Mouse (Mus musculus): ENCODE data around the gene Myrip.

DNA sequence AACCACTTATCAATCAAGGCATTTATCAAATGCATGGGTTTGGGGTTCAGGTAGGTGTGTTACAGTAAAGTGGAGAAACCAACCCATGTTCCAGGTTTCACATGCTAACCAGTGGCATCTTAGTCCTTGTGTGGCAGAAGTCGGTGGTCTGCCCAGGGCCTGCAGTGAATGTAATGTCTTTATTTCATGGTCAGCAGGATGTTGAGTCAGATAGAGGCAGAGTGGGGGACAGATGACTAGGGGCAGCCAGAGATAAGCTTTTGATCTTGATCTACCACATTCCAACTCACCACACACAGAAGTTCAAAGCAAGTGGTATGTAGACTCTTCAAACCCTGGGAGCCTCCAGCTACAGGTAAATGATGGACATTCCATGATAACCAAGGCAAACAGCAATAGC lies 219.8 kb downstream of the Myrip start:
- TF ChIP-seq CHD2 (IDR thresholded peaks at IDR 0.05; ENCODE audit: low read depth, low read length) (no peak), ZC3H11A (IDR thresholded peaks at IDR 0.05; ENCODE audit: borderline replicate concordance, low read depth, low read length) (no peak), MAFK (IDR thresholded peaks at IDR 0.05; ENCODE audit: insufficient read depth, low read depth, low read length) (no peak), HCFC1 (IDR thresholded peaks at IDR 0.05; ENCODE audit: borderline replicate concordance, insufficient read depth, low read length) (no peak)

Data from ES-E14 (cell line).